In genomic region chr8:54818651-54819050, GRCm38 (mm10) we compare ENCODE assay signal across 29 mouse cellular contexts.
"Had no signal": no experiment of that assay in that cellular context is flagged by ENCODE, and none has a peak within 500 bp of the region (broad histone marks: within the 10 kb centered on the region; RNA-seq: fewer than 3 reads in every experiment).

No protein-coding gene starts in this region.

- H3K27me3 ChIP-seq: embryonic facial prominence, embryonic 12.5 days; embryonic facial prominence, embryonic 13.5 days; embryonic facial prominence, embryonic 15.5 days; forebrain, embryonic 12.5 days; forebrain, embryonic 13.5 days; forebrain, embryonic 15.5 days had no signal

- H3K9ac ChIP-seq: embryonic facial prominence, embryonic 12.5 days; embryonic facial prominence, embryonic 13.5 days; embryonic facial prominence, embryonic 15.5 days; forebrain, embryonic 12.5 days; forebrain, embryonic 13.5 days; forebrain, embryonic 15.5 days; forebrain, postnatal 0 days had no signal

- DNase-seq: cerebellum, adult 8-10 months; cerebellum, adult 9-10 months; cerebellum, adult 9-11 months; cerebellum, postnatal 10 days; cerebellum, postnatal 14 days; cerebellum, postnatal 25 days; cerebellum, postnatal 36 days; embryo, embryonic 11 days; forebrain, postnatal 0 days; gastrocnemius, adult 2 months; gastrocnemius, postnatal 10 days; gastrocnemius, postnatal 14 days; gastrocnemius, postnatal 25 days; gastrocnemius, postnatal 36 days; heart, adult 11 months; heart, adult 18-20 months; heart, adult 2 months had no signal

- H3K27ac ChIP-seq: embryonic facial prominence, embryonic 10.5 days; embryonic facial prominence, embryonic 12.5 days; embryonic facial prominence, embryonic 13.5 days; embryonic facial prominence, embryonic 15.5 days; forebrain, embryonic 10.5 days; forebrain, embryonic 12.5 days; forebrain, embryonic 13.5 days; forebrain, embryonic 15.5 days; gastrocnemius, adult 2 months; heart, adult 2 months; heart, embryonic 10.5 days had no signal

- ATAC-seq: forebrain, embryonic 13.5 days; forebrain, embryonic 14.5 days; forebrain, embryonic 15.5 days; forebrain, embryonic 16.5 days; forebrain, postnatal 0 days had no signal

- H3K4me3 ChIP-seq: embryonic facial prominence, embryonic 10.5 days; embryonic facial prominence, embryonic 12.5 days; embryonic facial prominence, embryonic 13.5 days; embryonic facial prominence, embryonic 15.5 days; erythroblast, embryonic 14.5 days; forebrain, embryonic 10.5 days; forebrain, embryonic 12.5 days; forebrain, embryonic 13.5 days; forebrain, embryonic 15.5 days; gastrocnemius, adult 2 months; heart, adult 2 months; heart, embryonic 10.5 days had no signal

- H3K4me2 ChIP-seq: embryonic facial prominence, embryonic 12.5 days; embryonic facial prominence, embryonic 13.5 days; embryonic facial prominence, embryonic 15.5 days; forebrain, embryonic 12.5 days; forebrain, embryonic 13.5 days; forebrain, embryonic 15.5 days had no signal

- H3K9me3 ChIP-seq: embryonic facial prominence, embryonic 12.5 days; embryonic facial prominence, embryonic 15.5 days; forebrain, embryonic 13.5 days; heart, embryonic 10.5 days had no signal

- H3K4me1 ChIP-seq: embryonic facial prominence, embryonic 10.5 days; embryonic facial prominence, embryonic 12.5 days; embryonic facial prominence, embryonic 13.5 days; embryonic facial prominence, embryonic 15.5 days; forebrain, embryonic 10.5 days; forebrain, embryonic 12.5 days; forebrain, embryonic 13.5 days; forebrain, embryonic 15.5 days; heart, embryonic 10.5 days had no signal

- H3K36me3 ChIP-seq: embryonic facial prominence, embryonic 10.5 days; embryonic facial prominence, embryonic 12.5 days; embryonic facial prominence, embryonic 13.5 days; embryonic facial prominence, embryonic 15.5 days; forebrain, embryonic 10.5 days; forebrain, embryonic 12.5 days; forebrain, embryonic 15.5 days; heart, embryonic 10.5 days had no signal
